Mouse (Mus musculus) bone marrow, adult 2 months (tissue): ENCODE data around the gene Armc12. TPM values are rescaled to one million over a fixed set of nuclear protein-coding genes. Genes with fewer than 3 reads are reported as not detected.

ENCODE experiments used
- H3K27ac ChIP-seq: fragments of 200-500 bp; 2 replicates; pipeline ENCODE4 v1.5.1; 2012; ENCODE audit warnings: low read depth, mild to moderate bottlenecking, control low read depth, inconsistent platforms, low read length; ENCODE audit not compliant: control insufficient read depth, poor library complexity, insufficient read depth
- H3K4me1 ChIP-seq: fragments of 200-500 bp; 2 replicates; pipeline ENCODE4 v1.6.1; 2011; ENCODE audit warnings: low read length; ENCODE audit not compliant: control insufficient read depth, insufficient read depth
- H3K4me3 ChIP-seq: fragments of 200-500 bp; replicated peaks from 2 replicates; pipeline ENCODE3; 2011; ENCODE audit warnings: mild to moderate bottlenecking, low read depth, low read length, control low read depth; ENCODE audit not compliant: control insufficient read depth
- CTCF ChIP-seq: fragments of 200-500 bp; IDR thresholded peaks from 2 replicates; pipeline ENCODE4 v1.5.1; 2011; ENCODE audit warnings: low read length, control low read depth; ENCODE audit not compliant: control insufficient read depth, insufficient read depth
- POLR2A ChIP-seq: fragments of 200-500 bp; IDR thresholded peaks from 2 replicates; pipeline ENCODE4 v1.6.1; 2011; ENCODE audit warnings: low read depth, mild to moderate bottlenecking, control low read depth, low read length, borderline replicate concordance; ENCODE audit not compliant: control insufficient read depth
- WGBS: fragments of 180-500 bp; shearing (Covaris S2); methylation state at CpG from one replicate; pipeline ENCODE4 v1.1.7; 2018; 5-methylcytosine and 5-hydroxymethylcytosine counted together
- polyA plus RNA-seq: library from polyadenylated mRNA; stranded (reverse); fragments of >200 nt; gene quantifications from 2 replicates; pipeline ENCODE4 v1.2.4, GENCODE M21; 2011; ENCODE audit warnings: low replicate concordance; ENCODE audit not compliant: missing spikeins, insufficient read depth, insufficient read length

Armc12 gene
- polyA plus RNA-seq, 1 experiment, result not detected

DNA sequence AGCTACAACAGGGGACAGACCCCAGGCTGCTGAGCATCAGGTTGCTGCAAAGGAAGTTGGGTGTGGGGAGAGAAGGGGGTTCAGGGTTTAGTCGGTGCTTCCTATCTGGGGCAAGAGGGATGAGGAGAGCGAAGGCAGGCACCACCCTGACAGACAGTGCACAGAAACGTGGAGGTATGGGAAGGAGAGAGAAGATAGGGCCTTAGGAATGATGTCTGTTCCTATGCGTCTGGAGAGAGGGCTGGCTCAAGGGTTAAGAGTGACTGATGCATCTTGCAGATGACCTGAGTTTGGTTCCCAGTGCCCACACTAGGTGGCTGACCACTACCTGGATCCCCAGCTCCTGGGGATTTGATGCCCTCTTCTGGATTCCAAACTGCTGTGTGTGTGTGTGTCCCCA, 13.7 kb upstream of the Armc12 start:
- Histone ChIP-seq H3K4me1 (peaks cover 17% of the 10 kb centered on the region), H3K27ac (peak overlapping the region; percentile 53; the same call in 1 of the 2 replicates), H3K4me3 (no peak overlapping the region)
- WGBS, result 26% methylated on average over 4 of the region's 4 CpGs
- TF ChIP-seq POLR2A, result no peak
- no peak for TF ChIP-seq CTCF

DNA sequence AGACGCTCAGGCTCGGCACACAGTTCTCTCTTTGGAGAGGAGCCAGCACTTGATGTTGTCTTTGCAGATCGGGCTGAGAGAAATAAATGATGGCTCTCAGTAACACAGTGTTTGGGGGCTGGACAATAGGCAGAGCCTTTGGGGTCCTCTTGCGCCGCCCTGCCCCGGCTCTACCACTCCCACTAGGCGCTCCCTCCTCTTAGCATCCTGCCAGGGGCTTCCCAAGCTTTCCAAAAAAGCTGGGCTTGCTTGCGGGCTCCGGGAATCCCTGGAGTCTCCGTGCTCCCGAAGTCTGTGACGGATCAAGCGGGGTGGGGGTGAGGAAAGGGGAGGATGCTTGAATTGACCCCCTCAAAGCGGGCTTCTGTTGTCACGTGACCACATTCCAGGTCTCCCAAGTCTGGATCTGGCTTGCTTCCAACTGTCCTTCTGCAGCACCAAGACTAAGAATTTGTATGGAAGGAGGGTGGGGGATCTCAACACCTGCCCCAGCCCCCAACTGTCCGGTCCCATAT, 13.1 kb upstream of the Armc12 start, which contains the start of gene Fkbp5:
TSS of gene Fkbp5 (minus strand) at position 87 of the 515 bp plus-strand sequence.
- H3K4me3 ChIP-seq, result peak within 1 kb of the TSS; percentile 44
- H3K4me1 ChIP-seq, result peaks cover 14% of the 10 kb centered on the region
- TF ChIP-seq CTCF, result no peak
- TF ChIP-seq POLR2A, result no peak
- H3K27ac ChIP-seq, result peak within 1 kb of the TSS; percentile 98
- 26% methylated on average over 16 of the region's 16 CpGs for WGBS

DNA sequence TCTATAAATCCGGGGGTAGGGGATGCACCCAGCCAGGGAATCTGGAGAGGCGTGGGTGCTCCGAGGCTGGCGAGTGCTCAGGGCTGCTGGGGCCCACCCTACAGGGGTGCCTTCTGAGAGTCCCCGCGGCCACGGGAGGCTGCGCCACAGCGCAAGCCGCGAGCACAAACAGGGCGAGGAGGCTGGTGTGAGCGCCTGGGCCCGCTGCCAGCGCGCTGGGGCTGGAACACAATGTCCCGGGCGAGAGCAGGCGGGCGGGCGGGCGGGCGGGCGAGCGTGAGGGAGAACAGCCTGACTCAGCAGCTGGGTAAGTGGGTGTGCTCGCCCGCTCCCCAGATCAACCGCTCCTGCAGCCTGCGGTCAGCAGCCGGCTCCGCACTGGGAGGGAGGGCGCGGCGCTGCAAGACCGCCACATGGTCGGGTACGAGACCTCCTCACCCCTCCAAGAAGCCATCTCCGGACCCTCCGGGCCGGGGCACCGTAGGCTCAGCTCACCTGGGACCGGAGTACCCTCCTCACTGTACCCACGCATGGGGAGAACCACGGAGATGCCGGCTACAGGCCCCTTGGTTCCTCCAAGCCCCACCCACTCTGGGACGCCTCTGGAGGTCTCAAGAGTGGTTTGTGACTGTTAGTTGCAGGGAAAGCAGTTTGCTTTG, 12.5 kb upstream of the Armc12 start:
- WGBS, result under 1% methylated on average over 46 of the region's 46 CpGs
- Histone ChIP-seq H3K4me3 (peak overlapping the region; percentile 44), H3K27ac (peak overlapping the region; percentile 98), H3K4me1 (peaks cover 13% of the 10 kb centered on the region)
- TF ChIP-seq POLR2A (peak; percentile 57; the same call in 1 of the 2 replicates), CTCF (no peak)

DNA sequence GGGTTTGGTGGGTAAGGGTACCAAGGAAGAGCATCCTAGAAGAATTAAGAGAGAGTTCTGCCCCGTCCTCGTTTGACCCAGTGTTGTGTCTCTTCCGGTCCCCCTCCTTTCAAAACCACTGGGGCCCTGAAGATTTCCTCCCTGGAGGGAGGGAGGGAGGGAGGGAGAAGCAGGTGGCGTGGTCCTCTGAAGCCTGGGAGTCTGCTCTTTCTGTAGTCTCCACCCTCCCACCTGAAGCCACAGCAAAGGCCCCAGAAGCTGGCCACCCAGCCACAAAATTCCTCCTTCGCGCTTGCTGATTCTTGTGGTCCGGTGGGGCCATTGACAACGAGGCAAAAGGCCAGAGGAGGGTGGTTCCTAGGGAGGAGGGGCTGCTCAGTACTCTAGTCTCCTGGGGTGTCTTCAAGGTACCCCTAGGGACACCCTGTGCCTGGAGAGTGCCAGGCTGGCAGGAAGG, 12.0 kb upstream of the Armc12 start:
- Histone ChIP-seq H3K4me3 (peak overlapping the region; percentile 44), H3K4me1 (peaks cover 13% of the 10 kb centered on the region), H3K27ac (peak overlapping the region; percentile 98)
- 1% methylated on average over 8 of the region's 8 CpGs for WGBS
- TF ChIP-seq CTCF (no peak), POLR2A (no peak)

DNA sequence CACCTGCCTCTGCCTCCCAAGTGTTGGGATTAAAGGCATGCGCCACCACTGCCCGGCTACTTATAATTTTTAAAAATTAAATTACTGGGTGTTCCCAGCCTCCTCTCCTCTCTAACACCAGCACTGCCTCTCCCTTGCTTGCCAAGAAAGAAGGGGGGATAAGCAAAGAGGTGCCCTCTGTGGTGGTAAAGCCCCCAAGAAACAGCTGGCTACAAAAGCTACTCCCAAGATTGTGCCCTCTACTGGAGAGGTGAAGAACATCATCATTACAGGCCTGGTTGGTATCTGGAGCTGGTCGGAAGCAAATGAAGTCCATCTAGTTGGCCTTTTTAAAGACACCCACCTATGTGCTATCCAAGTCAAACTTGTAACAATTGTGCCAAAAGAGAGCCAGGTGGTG, 10.8 kb upstream of the Armc12 start:
- WGBS, result 71% methylated on average over 3 of the region's 3 CpGs
- TF ChIP-seq POLR2A (no peak), CTCF (peak; percentile 26; the same call in 1 of the 2 replicates)
- Histone ChIP-seq H3K27ac (no peak overlapping the region), H3K4me1 (peaks cover 9% of the 10 kb centered on the region), H3K4me3 (no peak overlapping the region)

DNA sequence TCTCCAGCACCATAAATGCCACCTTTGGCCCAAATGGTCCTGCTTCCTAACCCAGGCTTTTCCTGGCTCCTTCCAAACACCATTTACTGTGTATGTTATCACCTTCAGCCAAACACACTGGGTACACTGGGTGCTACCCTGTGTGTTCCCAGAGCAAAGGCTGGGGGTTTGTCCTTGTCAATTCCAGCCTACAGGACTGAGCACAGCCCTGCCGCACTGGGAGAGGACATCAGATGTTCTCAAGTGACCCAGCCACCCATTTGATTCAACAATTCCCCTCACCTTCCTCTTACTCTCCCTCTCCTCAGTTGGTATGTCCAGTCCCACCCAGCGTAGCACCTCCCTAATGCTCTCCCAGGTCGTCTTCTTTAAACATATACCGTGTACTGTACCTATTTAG, 10.0 kb upstream of the Armc12 start:
- H3K4me1 ChIP-seq, result peaks cover 9% of the 10 kb centered on the region

DNA sequence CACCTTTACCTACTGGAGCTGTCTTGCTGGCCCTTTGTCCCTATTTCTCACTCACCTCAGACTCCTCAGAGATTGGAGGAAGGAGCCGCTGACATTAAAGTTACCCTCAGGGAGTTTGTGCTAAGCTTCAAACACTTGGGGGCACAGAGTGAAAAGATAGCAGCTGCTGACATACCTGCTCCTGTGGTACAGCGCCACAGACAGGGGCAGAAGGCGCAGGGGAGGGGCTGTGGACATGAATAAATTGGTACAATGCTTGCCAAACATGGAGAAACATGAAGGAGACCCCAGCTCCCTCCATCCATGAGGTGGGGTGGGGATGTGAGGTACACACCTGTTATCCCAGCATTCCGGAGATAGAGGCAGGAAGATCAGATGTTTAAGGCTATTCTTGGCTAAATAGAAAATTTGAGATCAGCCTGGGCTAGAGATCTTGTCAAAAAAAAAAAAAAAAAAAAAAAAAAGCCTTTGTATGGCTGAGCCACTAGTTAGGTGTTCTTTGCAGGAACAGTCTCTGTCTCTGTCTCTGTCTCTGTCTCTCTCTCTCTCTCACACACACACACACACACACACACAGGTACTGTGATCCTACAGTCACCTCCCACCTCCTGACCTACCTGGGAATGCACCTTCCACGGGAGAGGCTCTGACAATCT, 9.4 kb upstream of the Armc12 start:
- H3K4me1 ChIP-seq, result peaks cover 5% of the 10 kb centered on the region; the same call in 1 of the 2 replicates
- no peak for TF ChIP-seq POLR2A
- no peak for TF ChIP-seq CTCF
- H3K4me3 ChIP-seq, result no peak overlapping the region
- no peak overlapping the region for H3K27ac ChIP-seq
- 68% methylated on average over 5 of the region's 5 CpGs for WGBS

More for the DNA sequence above, 10.0 kb upstream of the Armc12 start:
- Histone ChIP-seq H3K27ac (no peak overlapping the region), H3K4me3 (no peak overlapping the region)
- WGBS, result 76% methylated on average over 4 of the region's 4 CpGs
- no peak for TF ChIP-seq POLR2A
- no peak for TF ChIP-seq CTCF

DNA sequence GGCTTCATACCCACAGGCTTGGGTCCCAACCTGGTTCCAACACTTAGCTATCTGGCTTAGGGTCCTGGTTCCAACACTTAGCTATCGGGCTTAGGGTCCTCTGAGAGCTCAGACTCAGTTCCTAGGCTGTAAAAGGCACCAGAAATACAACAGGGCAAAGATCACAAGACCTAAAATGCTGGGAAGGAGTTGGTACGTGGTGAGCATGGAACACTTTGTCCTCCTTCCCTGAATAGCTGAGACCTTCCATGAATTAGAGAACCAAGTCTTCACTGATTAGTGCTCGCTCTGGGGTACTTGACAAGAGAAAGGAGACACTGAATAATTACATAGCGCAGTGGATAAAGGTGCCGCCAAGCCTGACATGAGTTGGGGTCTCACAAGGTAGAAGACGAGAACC, 8.7 kb upstream of the Armc12 start:
- peak overlapping the region; percentile 47 for H3K4me3 ChIP-seq
- no peak for TF ChIP-seq POLR2A
- TF ChIP-seq CTCF, result no peak
- peak overlapping the region; percentile 40; the same call in 1 of the 2 replicates for H3K27ac ChIP-seq
- peaks cover 3% of the 10 kb centered on the region; the same call in 1 of the 2 replicates for H3K4me1 ChIP-seq
- WGBS, result 70% methylated on average over 6 of the region's 6 CpGs
